Mouse (Mus musculus) thymus, adult 2 months (tissue): ENCODE data around the gene Gpr171.

Experiments
- CTCF ChIP-seq: fragments of 200-500 bp; IDR thresholded peaks from 2 replicates; pipeline ENCODE4 v1.5.1; 2012; ENCODE audit warnings: mild to moderate bottlenecking, control low read depth, low read length, moderate library complexity, borderline replicate concordance; ENCODE audit not compliant: control insufficient read depth, poor library complexity, insufficient read depth; ENCODE audit errors: extremely low read depth
- POLR2A ChIP-seq: fragments of 200-500 bp; IDR thresholded peaks from 2 replicates; pipeline ENCODE4 v1.6.1; 2012; ENCODE audit warnings: mild to moderate bottlenecking, low read length, control low read depth, moderate library complexity; ENCODE audit not compliant: control insufficient read depth, poor library complexity, insufficient read depth; ENCODE audit errors: extremely low read depth

DNA sequence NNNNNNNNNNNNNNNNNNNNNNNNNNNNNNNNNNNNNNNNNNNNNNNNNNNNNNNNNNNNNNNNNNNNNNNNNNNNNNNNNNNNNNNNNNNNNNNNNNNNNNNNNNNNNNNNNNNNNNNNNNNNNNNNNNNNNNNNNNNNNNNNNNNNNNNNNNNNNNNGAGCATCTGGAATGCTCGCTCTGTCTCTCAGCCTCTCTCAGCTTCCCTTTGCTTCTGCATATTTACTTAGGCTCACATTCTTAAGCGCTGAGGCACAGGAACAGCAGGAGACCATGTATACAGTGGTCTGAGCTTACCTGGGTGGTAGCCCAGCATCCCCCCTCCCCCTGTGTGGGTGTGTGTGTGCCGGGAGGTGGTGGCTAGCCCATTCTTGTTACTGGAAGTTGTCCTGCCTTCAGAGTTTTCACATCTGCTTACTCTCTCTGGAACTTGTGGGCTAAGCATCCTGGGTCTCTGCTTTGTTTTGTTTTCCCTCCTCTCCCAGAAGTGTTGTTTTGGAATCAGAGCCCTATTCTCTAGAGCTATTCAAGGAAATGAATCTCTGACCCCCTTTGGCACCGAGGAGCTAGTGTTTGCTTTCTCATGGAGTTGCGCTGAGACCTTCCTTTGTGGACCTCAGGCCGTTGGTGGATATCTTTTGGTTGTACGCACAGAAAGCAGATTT, 19.6 kb upstream of the Gpr171 start:
- no peak for TF ChIP-seq CTCF
- no peak for TF ChIP-seq POLR2A
